Mouse (Mus musculus) intestine, embryonic 14.5 days (tissue): ENCODE results near the gene Smad9. TPM values are rescaled to one million over a fixed set of nuclear protein-coding genes. Genes with fewer than 3 reads are reported as not detected.
A peak's percentile ranks its signal among the peaks of the same experiment; 100 is the strongest.

ENCODE experiments used
- ATAC-seq: fragments of 200-750 bp; cut with Nextera tagmentation; replicated peaks from 2 replicates; pipeline ENCODE4 v1.8.0; 2017; ENCODE audit warnings: low read depth, moderate number of reproducible peaks, moderate TSS enrichment, moderate library complexity; ENCODE audit not compliant: low FRiP score, low TSS enrichment
- DNase-seq: peaks from one replicate; pipeline ENCODE4 v3.0.0-alpha.2; 2018; ENCODE audit warnings: low spot score
- H3K27ac ChIP-seq: fragments of 300-500 bp; sonication (generic); 2 replicates; pipeline ENCODE4 v1.5.1; 2014; ENCODE audit warnings: low read depth, mild to moderate bottlenecking, control low read depth
- H3K27me3 ChIP-seq: fragments of 300-500 bp; sonication (generic); replicated peaks from 2 replicates; pipeline ENCODE4 v1.6.1; 2014; ENCODE audit warnings: low read length, control low read depth; ENCODE audit not compliant: control insufficient read depth, insufficient read depth
- H3K36me3 ChIP-seq: fragments of 300-500 bp; sonication (generic); 2 replicates; pipeline ENCODE4 v1.6.1; 2014; ENCODE audit warnings: low read length, control low read depth; ENCODE audit not compliant: control insufficient read depth, insufficient read depth
- H3K4me1 ChIP-seq: fragments of 300-500 bp; sonication (generic); replicated peaks from 2 replicates; pipeline ENCODE4 v1.6.1; 2014; ENCODE audit warnings: low read length, control low read depth, mixed read lengths; ENCODE audit not compliant: control insufficient read depth, insufficient read depth
- H3K4me2 ChIP-seq: fragments of 300-500 bp; sonication (generic); 2 replicates; pipeline ENCODE4 v1.6.1; 2014; ENCODE audit warnings: low read length
- H3K4me3 ChIP-seq: fragments of 300-500 bp; sonication (generic); 2 replicates; pipeline ENCODE4 v1.5.1; 2014; ENCODE audit warnings: low read depth, low read length, control low read depth, mixed read lengths
- H3K9ac ChIP-seq: fragments of 300-500 bp; sonication (generic); 2 replicates; pipeline ENCODE4 v1.6.1; 2014; ENCODE audit warnings: mild to moderate bottlenecking, low read length
- H3K9me3 ChIP-seq: fragments of 300-500 bp; sonication (generic); 2 replicates; pipeline ENCODE4 v1.6.1; 2016; ENCODE audit warnings: low read length, control low read depth; ENCODE audit not compliant: control insufficient read depth
- WGBS: fragments of 180-500 bp; shearing (Covaris S2); extraction: QIAGEN DNeasy Blood & Tissue Kit; methylation state at CpG from one replicate; pipeline ENCODE4 v1.1.7; 2014; 5-methylcytosine and 5-hydroxymethylcytosine counted together
- polyA plus RNA-seq: library from polyadenylated mRNA; unstranded; fragments of >200 nt; fragmentation: Nextera tagmentation; extraction: Ambion mirVana; gene quantifications from 2 replicates; pipeline ENCODE4 v1.2.1, GENCODE M21; 2014

Gene Smad9
- polyA plus RNA-seq, 1 experiment from 2014 or later = 3.7 TPM

DNA sequence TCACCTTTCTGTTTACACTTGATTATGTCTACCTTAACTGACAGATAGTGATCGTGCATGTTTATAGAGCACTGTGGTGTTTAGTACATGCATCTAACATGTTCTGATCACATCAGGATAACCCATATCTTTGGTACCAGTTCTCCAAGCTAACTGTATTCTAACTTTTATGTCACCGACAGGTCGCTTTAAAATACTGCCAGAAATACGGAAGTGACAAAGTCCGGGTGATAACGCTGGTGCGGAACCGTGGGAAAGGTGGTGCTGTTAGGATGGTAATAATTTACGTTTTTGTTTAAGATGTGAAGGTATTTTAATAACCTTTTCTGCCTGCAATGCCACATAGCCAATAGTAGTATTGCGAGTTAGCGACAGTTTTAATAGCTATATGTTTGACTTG, 13.4 kb upstream of the Smad9 start:
- WGBS = 94% methylated on average over 11 of the region's 11 CpGs
- H3K9ac ChIP-seq = no peak overlapping the region
- no peak overlapping the region for H3K4me2 ChIP-seq
- no peaks in the 10 kb centered on the region for H3K27me3 ChIP-seq
- no peak overlapping the region for H3K4me3 ChIP-seq
- DNase-seq = no peak
- peaks cover 78% of the 10 kb centered on the region for H3K36me3 ChIP-seq
- no peaks in the 10 kb centered on the region for H3K9me3 ChIP-seq
- H3K4me1 ChIP-seq = no peaks in the 10 kb centered on the region
- no peak for ATAC-seq
- H3K27ac ChIP-seq = no peak overlapping the region

DNA sequence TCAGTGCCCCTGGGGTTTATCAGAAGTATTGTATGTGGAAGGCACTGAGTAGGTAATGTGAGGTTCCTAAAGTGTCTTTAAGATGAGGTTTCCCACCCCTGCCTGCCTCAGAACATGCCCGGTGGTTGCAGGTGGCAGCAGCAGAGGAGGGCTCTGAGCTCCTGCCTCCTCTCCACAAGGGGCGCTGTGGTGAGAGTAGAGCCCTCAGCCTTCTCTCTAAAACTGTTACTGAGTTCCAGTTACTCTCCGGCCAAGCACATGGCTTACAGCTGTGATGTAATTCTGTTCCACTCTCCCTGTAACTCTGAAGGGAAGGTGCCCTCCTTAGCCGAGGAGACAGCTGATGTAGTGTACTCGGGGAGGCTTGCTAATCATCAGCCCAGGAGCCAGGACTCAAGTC, 9.6 kb upstream of the Smad9 start:
- 63% methylated on average over 5 of the region's 5 CpGs for WGBS
- Histone ChIP-seq H3K9ac (no peak overlapping the region), H3K27ac (no peak overlapping the region), H3K4me1 (no peaks in the 10 kb centered on the region), H3K36me3 (peaks cover 98% of the 10 kb centered on the region), H3K4me2 (no peak overlapping the region), H3K9me3 (no peaks in the 10 kb centered on the region), H3K4me3 (no peak overlapping the region), H3K27me3 (no peaks in the 10 kb centered on the region)
- DNase-seq (no peak), ATAC-seq (no peak; the same call in 1 of the 2 replicates)

GRCm38 (mm10) chr3:54753411-54753810, 2.0 kb upstream of the Smad9 start:
- no peak overlapping the region for H3K4me3 ChIP-seq
- no peak overlapping the region for H3K4me2 ChIP-seq
- peaks cover 30% of the 10 kb centered on the region for H3K36me3 ChIP-seq
- no peaks in the 10 kb centered on the region for H3K9me3 ChIP-seq
- no peaks in the 10 kb centered on the region for H3K27me3 ChIP-seq
- H3K4me1 ChIP-seq = peaks cover 11% of the 10 kb centered on the region; the same call in 1 of the 2 replicates
- 76% methylated on average over 4 of the region's 4 CpGs for WGBS
- no peak overlapping the region for H3K27ac ChIP-seq
- ATAC-seq (no peak), DNase-seq (no peak)
- no peak overlapping the region for H3K9ac ChIP-seq

- H3K4me2 ChIP-seq = peak overlapping the region; percentile 73
- H3K27ac ChIP-seq = peak overlapping the region; percentile 77
- DNase-seq = peak; percentile 61
- H3K9me3 ChIP-seq = no peaks in the 10 kb centered on the region
- peaks cover 17% of the 10 kb centered on the region; the same call in 1 of the 2 replicates for H3K4me1 ChIP-seq
- no peaks in the 10 kb centered on the region for H3K27me3 ChIP-seq
- peak; percentile 32; the same call in 1 of the 2 replicates for ATAC-seq
- WGBS = 2% methylated on average over 11 of the region's 11 CpGs
- H3K36me3 ChIP-seq = peaks cover 5% of the 10 kb centered on the region; the same call in 1 of the 2 replicates
- peak overlapping the region; percentile 60 for H3K9ac ChIP-seq
- H3K4me3 ChIP-seq = peak overlapping the region; percentile 55
Observed at GRCm38 (mm10) chr3:54756058-54756457, 676 bp downstream of the Smad9 start.

DNA sequence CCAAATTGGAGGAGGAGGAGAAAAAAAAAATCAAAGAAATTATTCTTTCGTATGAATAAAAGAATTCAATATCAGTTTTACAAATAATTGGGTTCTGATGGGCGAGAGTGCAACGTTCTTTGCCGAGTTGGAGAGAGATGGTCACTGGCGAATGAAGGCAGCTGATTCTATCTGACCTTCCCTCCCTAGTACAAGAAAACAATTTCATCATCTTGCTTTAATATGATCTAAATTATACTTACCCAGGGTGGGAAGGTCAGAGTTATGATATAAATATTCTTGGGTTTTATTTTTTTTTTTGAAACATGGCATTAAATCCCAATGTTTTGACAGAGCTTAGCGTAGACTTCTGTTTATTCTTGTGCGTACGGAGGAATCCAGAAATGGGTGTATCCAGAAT, 2.1 kb downstream of the Smad9 start:
- no peak for DNase-seq
- 44% methylated on average over 8 of the region's 8 CpGs for WGBS
- Histone ChIP-seq H3K4me2 (peak overlapping the region; percentile 73), H3K27me3 (no peaks in the 10 kb centered on the region), H3K36me3 (no peaks in the 10 kb centered on the region), H3K27ac (no peak overlapping the region), H3K9me3 (no peaks in the 10 kb centered on the region), H3K4me3 (no peak overlapping the region; the same call in 1 of the 2 replicates), H3K9ac (no peak overlapping the region), H3K4me1 (peaks cover 20% of the 10 kb centered on the region; the same call in 1 of the 2 replicates)
- ATAC-seq = no peak

- Histone ChIP-seq H3K27ac (no peak overlapping the region), H3K9ac (no peak overlapping the region), H3K4me2 (no peak overlapping the region), H3K4me1 (peaks cover 20% of the 10 kb centered on the region; the same call in 1 of the 2 replicates), H3K9me3 (no peaks in the 10 kb centered on the region), H3K27me3 (no peaks in the 10 kb centered on the region), H3K4me3 (no peak overlapping the region), H3K36me3 (no peaks in the 10 kb centered on the region)
- DNase-seq (no peak), ATAC-seq (no peak)
- 52% methylated on average over 9 of the region's 9 CpGs for WGBS
Observed at GRCm38 (mm10) chr3:54759211-54759610, 3.8 kb downstream of the Smad9 start.

DNA sequence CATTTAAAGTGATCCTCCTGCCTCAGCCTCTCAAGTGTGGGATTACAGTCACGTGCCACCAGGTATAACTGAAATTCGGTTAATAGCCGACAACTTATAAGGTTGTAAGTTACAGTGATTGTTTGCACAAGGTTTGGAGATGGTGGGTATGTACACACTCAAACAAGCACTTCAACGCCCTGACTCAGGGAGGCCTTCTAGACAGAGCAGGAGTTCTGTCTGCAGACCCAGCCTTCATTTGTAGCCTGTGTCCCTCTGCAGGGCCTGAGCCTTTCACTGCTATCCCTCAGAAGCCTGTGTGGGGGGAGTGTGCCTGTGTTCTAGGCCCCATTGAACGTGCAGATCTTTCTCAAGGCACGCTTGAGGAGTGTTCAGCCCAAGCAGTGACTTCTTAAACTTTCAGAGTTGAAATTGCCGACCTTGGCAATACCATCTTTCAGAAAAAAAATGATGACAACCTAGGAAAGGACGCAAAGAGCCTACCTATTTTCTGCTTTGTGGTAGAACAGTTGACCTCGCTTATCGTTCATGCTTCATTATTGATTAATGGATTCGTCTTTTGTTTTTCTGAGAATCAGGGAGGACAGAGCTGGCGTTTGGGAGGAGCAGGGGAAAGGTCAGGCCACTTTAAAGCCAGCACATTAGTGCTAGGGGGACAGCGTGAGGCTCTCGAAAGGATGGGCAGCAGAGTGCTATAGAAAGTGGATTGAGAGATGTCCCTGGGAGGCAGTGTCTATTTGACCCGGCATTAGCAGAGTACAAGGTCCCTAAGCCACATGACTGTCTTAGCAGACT, 5.1 kb downstream of the Smad9 start:
- Histone ChIP-seq H3K9me3 (no peaks in the 10 kb centered on the region), H3K27ac (no peak overlapping the region), H3K36me3 (no peaks in the 10 kb centered on the region), H3K9ac (no peak overlapping the region), H3K4me2 (no peak overlapping the region), H3K4me1 (peaks cover 20% of the 10 kb centered on the region; the same call in 1 of the 2 replicates), H3K27me3 (no peaks in the 10 kb centered on the region), H3K4me3 (no peak overlapping the region)
- ATAC-seq (no peak), DNase-seq (no peak)
- WGBS = 59% methylated on average over 15 of the region's 15 CpGs

DNA sequence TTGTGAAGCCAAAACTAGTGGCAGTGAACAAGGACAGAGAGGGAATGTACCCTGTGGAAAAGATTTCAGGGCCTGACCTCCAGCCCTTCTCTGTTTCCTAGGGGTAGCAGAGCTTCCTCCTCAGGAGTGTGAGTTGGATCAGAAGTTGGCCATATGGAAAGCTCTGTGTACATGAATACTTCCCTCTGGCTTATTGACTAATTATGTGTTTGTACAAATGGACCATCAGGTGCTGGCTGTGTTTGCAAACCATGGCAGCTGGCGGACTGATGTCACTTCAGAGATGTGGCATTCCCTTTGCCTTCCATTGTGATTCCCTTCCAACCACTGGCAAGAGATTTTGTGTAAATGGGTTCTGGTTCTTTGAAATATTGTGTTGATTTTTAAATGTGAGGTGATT, 5.9 kb downstream of the Smad9 start:
- 78% methylated on average over 1 of the region's 1 CpGs for WGBS
- no peaks in the 10 kb centered on the region for H3K36me3 ChIP-seq
- no peak overlapping the region for H3K4me2 ChIP-seq
- no peak overlapping the region for H3K27ac ChIP-seq
- H3K4me3 ChIP-seq = no peak overlapping the region
- no peaks in the 10 kb centered on the region for H3K9me3 ChIP-seq
- no peak for DNase-seq
- peaks cover 20% of the 10 kb centered on the region; the same call in 1 of the 2 replicates for H3K4me1 ChIP-seq
- no peak overlapping the region for H3K9ac ChIP-seq
- no peak for ATAC-seq
- no peaks in the 10 kb centered on the region for H3K27me3 ChIP-seq

GRCm38 (mm10) chr3:54764418-54764817, 9.0 kb downstream of the Smad9 start:
- peak; percentile 54 for DNase-seq
- ATAC-seq = no peak
- no peak overlapping the region for H3K4me3 ChIP-seq
- H3K27me3 ChIP-seq = no peaks in the 10 kb centered on the region
- H3K4me2 ChIP-seq = peak overlapping the region; percentile 35
- H3K36me3 ChIP-seq = no peaks in the 10 kb centered on the region
- no peaks in the 10 kb centered on the region for H3K9me3 ChIP-seq
- no peak overlapping the region for H3K27ac ChIP-seq
- peaks cover 9% of the 10 kb centered on the region; the same call in 1 of the 2 replicates for H3K4me1 ChIP-seq
- no peak overlapping the region for H3K9ac ChIP-seq
- 62% methylated on average over 18 of the region's 18 CpGs for WGBS
